Mouse (Mus musculus) thymus, adult 2 months (tissue): ENCODE results near the gene Plekhb2.

ENCODE experiments used
- CTCF ChIP-seq: fragments of 200-500 bp; IDR thresholded peaks from 2 replicates; pipeline ENCODE4 v1.5.1; 2012; ENCODE audit warnings: mild to moderate bottlenecking, control low read depth, low read length, moderate library complexity, borderline replicate concordance; ENCODE audit not compliant: control insufficient read depth, poor library complexity, insufficient read depth; ENCODE audit errors: extremely low read depth
- POLR2A ChIP-seq: fragments of 200-500 bp; IDR thresholded peaks from 2 replicates; pipeline ENCODE4 v1.6.1; 2012; ENCODE audit warnings: mild to moderate bottlenecking, low read length, control low read depth, moderate library complexity; ENCODE audit not compliant: control insufficient read depth, poor library complexity, insufficient read depth; ENCODE audit errors: extremely low read depth

DNA sequence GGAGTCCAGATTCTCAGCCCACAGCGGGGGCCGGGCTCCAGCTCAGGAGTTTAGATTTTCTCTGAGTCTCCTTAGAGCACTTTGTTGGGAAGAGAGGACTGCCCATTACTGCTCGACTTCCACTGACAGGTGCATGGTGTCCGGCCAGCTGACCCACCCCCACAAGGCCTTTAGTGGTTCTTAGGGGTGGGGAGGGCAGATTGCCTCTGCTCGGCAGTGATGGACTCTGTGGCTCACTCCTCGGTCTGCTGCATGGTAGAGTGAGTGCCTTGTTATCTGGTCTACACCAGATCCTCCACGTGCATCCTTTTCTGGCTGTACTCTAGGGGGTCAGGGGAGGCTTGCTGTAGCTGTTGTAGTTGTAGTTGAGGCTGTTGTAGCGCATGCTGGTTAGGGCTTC lies 18.6 kb downstream of the Plekhb2 start:
- TF ChIP-seq CTCF (no peak), POLR2A (no peak)
